Mouse (Mus musculus) MEL (cell line): Measurements from ENCODE around the gene Krt26. TPM values are rescaled to one million over a fixed set of nuclear protein-coding genes. Genes with fewer than 3 reads are reported as not detected.
A peak's percentile ranks its signal among the peaks of the same experiment; 100 is the strongest.

Source experiments
- DNase-seq: peaks from one replicate; pipeline ENCODE4 v3.0.0; 2011; ENCODE audit warnings: low read depth, low spot score
- H3K27ac ChIP-seq: 2 replicates; pipeline ENCODE4 v1.5.1; 2012; ENCODE audit warnings: low read depth, mild to moderate bottlenecking, control low read depth, low read length, moderate library complexity; ENCODE audit not compliant: control insufficient read depth
- H3K27me3 ChIP-seq, 2 experiments: fragments of 150-350 bp in 1 of 2; sonication (generic) in 1 of 2; 2 replicates each; pipeline ENCODE4 v1.6.1; 2012; ENCODE audit warnings: low read length in 2 of 2, mild to moderate bottlenecking in 2 of 2, improper control_type of control experiment in 1 of 2, moderate library complexity in 1 of 2; ENCODE audit not compliant: insufficient read depth in 2 of 2, control insufficient read depth in 1 of 2
- H3K36me3 ChIP-seq, 2 experiments: 2 replicates each; pipeline ENCODE4 v1.6.1; 2012 to 2014; ENCODE audit warnings: low read length in 2 of 2, improper control_type of control experiment in 1 of 2, inconsistent platforms in 1 of 2, mild to moderate bottlenecking in 1 of 2; ENCODE audit not compliant: insufficient read depth in 2 of 2, control insufficient read depth in 1 of 2
- H3K4me1 ChIP-seq, 2 experiments: fragments of 150-350 bp in 1 of 2; sonication (generic) in 1 of 2; 2 replicates each; pipeline ENCODE4 v1.6.1; 2012; ENCODE audit warnings: low read length in 2 of 2, improper control_type of control experiment in 1 of 2, mild to moderate bottlenecking in 1 of 2; ENCODE audit not compliant: insufficient read depth in 2 of 2, control insufficient read depth in 1 of 2
- H3K4me3 ChIP-seq, 2 experiments: fragments of 150-350 bp in 1 of 2; sonication (generic) in 1 of 2; 2 replicates each; pipeline ENCODE4 v1.5.1; 2012; ENCODE audit warnings: low read depth in 2 of 2, low read length in 2 of 2, mild to moderate bottlenecking in 2 of 2, moderate library complexity in 2 of 2, control low read depth in 1 of 2, improper control_type of control experiment in 1 of 2; ENCODE audit not compliant: control insufficient read depth in 1 of 2, insufficient read depth in 1 of 2
- H3K79me2 ChIP-seq: 2 replicates; pipeline ENCODE4 v1.6.1; 2012; ENCODE audit warnings: mild to moderate bottlenecking, low read length, moderate library complexity; ENCODE audit not compliant: control insufficient read depth, poor library complexity, insufficient read depth
- H3K9ac ChIP-seq: 2 replicates; pipeline ENCODE4 v1.6.1; 2012; ENCODE audit warnings: low read depth, mild to moderate bottlenecking, control low read depth, low read length, moderate library complexity; ENCODE audit not compliant: control insufficient read depth, poor library complexity, severe bottlenecking
- H3K9me3 ChIP-seq: fragments of 150-350 bp; sonication (generic); replicated peaks from 2 replicates; pipeline ENCODE4 v1.6.1; 2012; ENCODE audit warnings: mild to moderate bottlenecking, low read length, improper control_type of control experiment, moderate library complexity; ENCODE audit not compliant: insufficient read depth
- CHD1 ChIP-seq: IDR thresholded peaks from 2 replicates; pipeline ENCODE4 v1.6.1; 2012; ENCODE audit warnings: low read depth, mild to moderate bottlenecking, inconsistent platforms, low read length, improper control_type of control experiment
- CHD2 ChIP-seq: IDR thresholded peaks from 2 replicates; pipeline ENCODE4 v1.6.1; 2011; ENCODE audit warnings: low read length, improper control_type of control experiment
- CTCF ChIP-seq, 3 experiments: IDR thresholded peaks in 2 of 3; conservative IDR thresholded peaks in 1 of 3; 2 replicates each; pipeline ENCODE4 v1.5.1; 2011 to 2012; ENCODE audit warnings: low read length in 3 of 3, low read depth in 2 of 3, mild to moderate bottlenecking in 2 of 3, improper control_type of control experiment in 1 of 3, inconsistent platforms in 1 of 3, mixed read lengths in 1 of 3, moderate library complexity in 1 of 3; ENCODE audit not compliant: control insufficient read depth in 1 of 3, insufficient read depth in 1 of 3, poor library complexity in 1 of 3, severe bottlenecking in 1 of 3
- E2F4 ChIP-seq: IDR thresholded peaks from 2 replicates; pipeline ENCODE4 v1.6.1; 2011; ENCODE audit warnings: low read depth, low read length, improper control_type of control experiment, borderline replicate concordance
- ELF1 ChIP-seq: IDR thresholded peaks from 2 replicates; pipeline ENCODE4 v1.6.1; 2014; ENCODE audit warnings: low read depth, mild to moderate bottlenecking, inconsistent platforms, low read length, improper control_type of control experiment, moderate library complexity
- JUND ChIP-seq: IDR thresholded peaks from 2 replicates; pipeline ENCODE4 v1.6.1; 2011; ENCODE audit warnings: low read depth, mild to moderate bottlenecking, improper control_type of control experiment, low read length
- MAFK ChIP-seq: IDR thresholded peaks from 2 replicates; pipeline ENCODE4 v1.6.1; 2011; ENCODE audit warnings: low read depth, mild to moderate bottlenecking, low read length, improper control_type of control experiment, borderline replicate concordance
- MYC ChIP-seq: IDR thresholded peaks from 2 replicates; pipeline ENCODE4 v1.6.1; 2011; ENCODE audit warnings: low read depth, mild to moderate bottlenecking, low read length, improper control_type of control experiment, moderate library complexity
- NRF1 ChIP-seq: IDR thresholded peaks from 2 replicates; pipeline ENCODE4 v1.6.1; 2014; ENCODE audit warnings: low read depth, mild to moderate bottlenecking, inconsistent platforms, low read length, improper control_type of control experiment, moderate library complexity; ENCODE audit not compliant: poor library complexity, insufficient read depth, severe bottlenecking
- RAD21 ChIP-seq: IDR thresholded peaks from 2 replicates; pipeline ENCODE4 v1.6.1; 2011; ENCODE audit warnings: mild to moderate bottlenecking, low read depth, low read length, improper control_type of control experiment
- SIN3A ChIP-seq: IDR thresholded peaks from 2 replicates; pipeline ENCODE4 v1.6.1; 2012; ENCODE audit warnings: low read length, improper control_type of control experiment, inconsistent platforms
- SMC3 ChIP-seq: IDR thresholded peaks from 2 replicates; pipeline ENCODE4 v1.6.1; 2011; ENCODE audit warnings: low read depth, low read length, improper control_type of control experiment
- USF1 ChIP-seq: IDR thresholded peaks from 2 replicates; pipeline ENCODE4 v1.6.1; 2014; ENCODE audit warnings: low read depth, mild to moderate bottlenecking, inconsistent platforms, low read length, improper control_type of control experiment, moderate library complexity
- ZC3H11A ChIP-seq: IDR thresholded peaks from 2 replicates; pipeline ENCODE4 v1.6.1; 2012; ENCODE audit warnings: low read depth, mild to moderate bottlenecking, inconsistent platforms, low read length, improper control_type of control experiment
- ZKSCAN1 ChIP-seq: IDR thresholded peaks from 2 replicates; pipeline ENCODE4 v1.6.1; 2012; ENCODE audit warnings: low read depth, mild to moderate bottlenecking, inconsistent platforms, low read length, improper control_type of control experiment, moderate library complexity
- ZNF384 ChIP-seq: IDR thresholded peaks from 2 replicates; pipeline ENCODE4 v1.6.1; 2012; ENCODE audit warnings: low read depth, mild to moderate bottlenecking, inconsistent platforms, low read length, improper control_type of control experiment
- polyA plus RNA-seq, 2 experiments: library from polyadenylated mRNA; stranded (reverse) in 1 of 2; unstranded in 1 of 2; fragments of >175 nt in 1 of 2; fragments of >200 nt in 1 of 2; gene quantifications; 2 replicates each; pipeline versions ENCODE4 v1.2.1 to v1.2.4; 2012; ENCODE audit warnings: low replicate concordance in 2 of 2, low read depth in 1 of 2; ENCODE audit not compliant: insufficient read length in 2 of 2, insufficient read depth in 1 of 2, missing spikeins in 1 of 2
- total RNA-seq: library from RNA; depleted of rRNA; stranded (reverse); fragments of 300-350 nt; gene quantifications from 2 replicates; pipeline ENCODE4 v1.2.3, GENCODE M21; 2012

Krt26 gene
- total and polyA plus RNA-seq, 3 experiments, result not detected

GRCm38 (mm10) chr11:99310882-99311281 lies 26.9 kb downstream of the Krt26 start:
- no peaks in the 10 kb centered on the region for H3K36me3 ChIP-seq
- TF ChIP-seq MAFK (no peak), USF1 (no peak), ZKSCAN1 (peak; percentile 72; the same call in 1 of the 2 replicates), MYC (0 out of 2 replicates have a peak, but pooled peaks have one; percentile 12), SIN3A (0 out of 2 replicates have a peak, but pooled peaks have one; percentile 35), NRF1 (no peak), RAD21 (peak; percentile 60), E2F4 (no peak), CHD2 (no peak), ZNF384 (peak; percentile 100), JUND (peak; percentile 67; the same call in 1 of the 2 replicates), ELF1 (no peak), SMC3 (peak; percentile 67), CTCF (IDR thresholded peaks at IDR 0.05 in 2 of 3, conservative IDR thresholded peaks at IDR 0.05 in 1 of 3; ENCODE audit: control insufficient read depth in 1 of 3, insufficient read depth in 1 of 3, low read depth in 2 of 3, low read length in 3 of 3, poor library complexity in 1 of 3, severe bottlenecking in 1 of 3) (peak; percentile 3 to 77 (median 37); a peak in 4 of 6 replicates), ZC3H11A (0 out of 2 replicates have a peak, but pooled peaks have one; percentile 13)
- TF ChIP-seq, all 39 proteins: peak for 9
- DNase-seq, result peak; percentile 83
- H3K9me3 ChIP-seq, result no peaks in the 10 kb centered on the region
- H3K4me1 ChIP-seq, result no peaks in the 10 kb centered on the region
- H3K27me3 ChIP-seq, result peaks cover 1 to 6% of the 10 kb centered on the region in 2 experiments
- no peak overlapping the region for H3K27ac ChIP-seq
- no peaks in the 10 kb centered on the region for H3K79me2 ChIP-seq
- H3K4me3 ChIP-seq, result no peak overlapping the region
- H3K9ac ChIP-seq, result no peak overlapping the region

GRCm38 (mm10) chr11:99307579-99307978 lies 30.2 kb downstream of the Krt26 start:
- DNase-seq, result peak; percentile 84
- no peak overlapping the region for H3K4me3 ChIP-seq
- H3K9me3 ChIP-seq, result no peaks in the 10 kb centered on the region
- no peak overlapping the region for H3K9ac ChIP-seq
- no peaks in the 10 kb centered on the region for H3K4me1 ChIP-seq
- no peaks in the 10 kb centered on the region for H3K79me2 ChIP-seq
- H3K27me3 ChIP-seq, result peaks cover 0 to 1% of the 10 kb centered on the region in 2 experiments; a peak in 1 of 4 replicates
- no peaks in the 10 kb centered on the region for H3K36me3 ChIP-seq
- TF ChIP-seq SMC3 (peak; percentile 94), CHD1 (no peak), CTCF (IDR thresholded peaks at IDR 0.05 in 2 of 3, conservative IDR thresholded peaks at IDR 0.05 in 1 of 3; ENCODE audit: control insufficient read depth in 1 of 3, insufficient read depth in 1 of 3, low read depth in 2 of 3, low read length in 3 of 3, poor library complexity in 1 of 3, severe bottlenecking in 1 of 3) (peak; percentile 73 to 91 (median 74)), ZNF384 (0 out of 2 replicates have a peak, but pooled peaks have one; percentile 31), RAD21 (peak; percentile 61), ELF1 (no peak), ZC3H11A (peak; percentile 62)
- TF ChIP-seq, all 39 proteins: peak for 5
- H3K27ac ChIP-seq, result no peak overlapping the region
